Mouse (Mus musculus) bone marrow macrophage, adult 2 months (primary cell): Measurements from ENCODE around the gene Stab1.

Experiments used
- CTCF ChIP-seq: IDR thresholded peaks from 2 replicates; pipeline ENCODE4 v1.5.1; 2012; ENCODE audit warnings: low read depth, mild to moderate bottlenecking, low read length, moderate library complexity
- POLR2A ChIP-seq: IDR thresholded peaks from 2 replicates; pipeline ENCODE4 v1.6.1; 2012; ENCODE audit warnings: mild to moderate bottlenecking, low read depth, low read length, borderline replicate concordance

GRCm38 (mm10) chr14:31160196-31161150 lies 8.0 kb downstream of the Stab1 start:
- TF ChIP-seq POLR2A, result no peak
- TF ChIP-seq CTCF, result no peak
